Mouse (Mus musculus): ENCODE results near the gene F7.
"Not testable (repeated sequence)": the region's sequence is repeated elsewhere in the genome, so short reads cannot be mapped to it uniquely, and the experiment has no call there.

Gene F7

DNA sequence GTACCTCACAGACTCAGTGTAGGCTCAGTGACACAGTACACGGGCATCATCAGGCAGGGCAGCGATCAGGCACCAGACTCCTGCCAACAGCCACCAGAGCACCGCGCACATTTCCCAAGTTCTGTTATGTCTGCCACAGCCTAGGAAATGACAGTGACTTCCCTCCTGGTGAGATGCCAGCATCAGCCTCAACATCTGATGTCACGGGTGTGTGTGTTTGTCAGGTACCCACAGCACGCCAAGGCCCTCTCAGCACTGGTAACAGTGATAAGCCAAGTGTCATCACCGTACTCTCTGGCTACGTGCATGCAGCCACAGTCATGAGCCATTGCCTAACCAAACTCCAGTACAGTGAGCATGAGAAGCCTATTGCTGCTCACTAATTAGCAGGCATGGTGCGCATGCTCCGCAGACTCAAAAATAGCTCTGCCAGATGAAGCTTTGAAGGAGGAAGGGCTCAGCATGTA lies 10.5 kb downstream of the F7 start:
- no peak for DNase-seq

DNA sequence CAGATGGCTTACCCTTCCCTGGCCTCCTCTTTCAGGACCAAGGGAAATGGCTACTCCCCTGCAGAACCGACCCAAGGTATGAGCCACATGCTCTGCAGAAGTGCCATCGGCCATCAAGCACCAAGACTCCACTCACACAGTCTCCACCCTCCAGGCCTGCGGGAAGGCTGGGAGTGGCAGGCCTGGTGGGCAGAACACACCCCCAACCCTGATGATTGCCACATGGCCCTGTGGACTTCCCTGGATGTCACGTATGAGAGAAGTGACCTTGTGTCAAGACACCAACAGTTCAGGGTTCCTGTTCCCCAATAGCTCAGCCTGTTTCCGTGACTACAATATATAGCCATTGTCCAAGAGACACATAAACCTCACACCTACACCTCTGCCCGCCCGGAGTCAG lies 11.2 kb downstream of the F7 start, which contains the start of gene F10:
TSS of gene F10 (plus strand) at position 294 of the 400 bp plus-strand sequence.
- DNase-seq, result no peak

DNA sequence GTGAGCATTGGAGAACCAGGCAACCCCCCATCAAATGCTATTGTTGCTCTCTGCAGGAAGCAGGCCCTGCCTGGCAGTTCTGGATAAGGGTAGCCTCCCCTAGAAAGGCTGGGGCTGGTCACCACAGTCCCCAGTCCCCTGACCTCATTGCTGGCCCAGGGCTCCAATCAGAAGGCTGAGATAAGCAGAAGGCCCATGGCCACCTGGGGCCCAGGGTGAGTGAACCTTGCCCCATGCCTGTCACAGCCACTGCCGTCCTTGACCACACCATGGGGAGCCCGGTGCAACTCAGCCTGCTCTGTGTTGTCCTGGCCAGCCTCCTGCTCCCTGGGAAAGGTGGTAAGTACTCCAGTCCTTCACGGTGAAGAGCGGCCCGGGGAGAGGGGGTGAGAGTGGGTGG lies 11.7 kb downstream of the F7 start:
- no peak for DNase-seq

DNA sequence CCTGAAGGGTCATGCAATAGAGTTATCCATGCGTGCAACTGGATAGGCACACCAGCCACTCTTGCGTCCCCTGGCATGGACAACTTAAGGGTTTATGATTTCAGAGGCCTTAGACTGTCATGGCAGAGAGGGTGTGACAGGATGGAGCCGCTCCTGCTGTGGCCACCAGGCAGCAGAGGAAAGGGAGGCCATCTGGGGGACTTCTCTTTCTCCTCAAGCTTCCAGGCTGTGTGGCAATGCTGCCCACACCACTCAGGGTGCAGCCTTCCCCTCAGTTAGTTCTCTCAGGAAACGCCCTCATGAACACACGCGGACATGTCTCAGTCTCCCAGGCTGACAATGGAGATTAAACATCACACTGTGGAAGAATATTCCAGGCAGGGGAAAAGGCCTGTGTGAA lies 13.2 kb downstream of the F7 start:
- DNase-seq, result no peak

DNA sequence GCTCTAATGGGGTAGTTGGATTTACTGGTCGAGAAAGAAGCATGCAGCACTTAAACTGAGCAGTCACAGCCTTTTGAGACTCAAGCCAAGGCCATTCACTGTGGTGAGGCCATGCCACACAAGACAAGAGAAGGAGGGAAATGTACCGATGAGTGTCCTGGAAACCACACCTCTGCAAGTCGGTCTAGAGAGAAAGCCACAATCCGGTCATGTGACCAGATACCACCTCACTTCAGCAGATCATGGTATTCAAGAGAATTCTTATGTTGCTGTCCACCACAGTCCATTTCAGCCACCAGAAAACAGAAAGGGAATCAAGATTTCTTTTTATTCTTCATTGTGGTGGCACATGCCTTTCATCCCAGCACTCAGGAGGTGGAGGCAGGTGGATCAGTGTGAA lies 15.6 kb downstream of the F7 start:
- DNase-seq, result no peak

DNA sequence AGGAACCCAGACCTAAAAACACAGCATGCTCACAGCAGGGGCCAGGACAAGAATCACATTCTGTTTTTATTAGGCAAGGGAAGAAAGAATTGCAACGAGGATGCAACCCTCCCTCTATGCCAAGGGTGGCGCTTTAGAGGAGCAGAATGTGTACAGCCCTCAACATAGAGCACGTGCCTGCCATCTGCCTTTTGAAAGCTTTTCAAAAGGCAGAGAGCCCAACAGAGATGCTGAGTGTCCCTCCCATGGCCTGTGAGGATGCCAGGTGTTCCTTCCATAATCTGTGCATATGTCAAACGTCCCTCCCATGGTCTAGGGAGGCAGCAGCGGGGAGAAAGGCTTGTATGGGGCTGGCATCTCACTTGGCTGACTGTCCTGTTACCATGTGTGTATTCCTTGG lies 21.8 kb downstream of the F7 start:
- DNase-seq, result no peak

DNA sequence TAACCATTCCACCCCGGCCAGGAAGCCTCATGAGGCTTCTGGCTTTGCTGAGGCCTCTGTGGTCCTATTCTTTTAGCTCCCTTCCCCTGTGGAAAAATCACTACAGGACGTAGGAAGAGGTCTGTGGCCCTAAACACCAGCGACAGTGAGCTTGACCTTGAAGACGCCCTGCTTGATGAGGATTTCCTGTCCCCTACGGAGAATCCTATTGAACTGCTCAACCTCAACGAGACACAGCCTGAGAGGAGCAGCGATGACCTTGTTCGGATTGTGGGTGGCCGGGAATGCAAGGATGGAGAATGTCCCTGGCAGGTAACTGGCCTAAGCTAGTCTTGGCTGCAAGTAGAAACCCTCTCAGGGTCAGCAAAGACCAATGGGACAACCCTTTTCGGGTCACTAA lies 24.7 kb downstream of the F7 start:
- no peak for DNase-seq

DNA sequence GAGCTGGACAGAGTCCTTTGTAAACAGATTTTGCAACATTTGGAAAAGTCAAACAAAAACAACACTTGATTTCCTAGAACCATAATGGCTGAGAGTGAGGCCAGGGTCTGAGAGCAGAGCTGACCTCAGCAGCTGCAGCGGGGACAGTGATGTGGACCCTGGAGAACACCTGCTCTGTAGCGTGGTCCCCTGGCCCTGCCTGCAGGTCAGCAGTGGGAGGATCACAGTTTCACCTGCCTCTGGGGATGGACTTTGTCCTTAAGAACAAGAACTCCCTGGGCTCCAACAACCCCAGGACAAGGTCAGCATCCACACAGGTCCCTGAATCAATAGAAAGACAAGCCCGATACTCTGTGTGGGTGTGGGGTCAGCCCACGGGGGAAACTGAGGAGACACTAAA lies 31.5 kb downstream of the F7 start:
- no peak for DNase-seq

DNA sequence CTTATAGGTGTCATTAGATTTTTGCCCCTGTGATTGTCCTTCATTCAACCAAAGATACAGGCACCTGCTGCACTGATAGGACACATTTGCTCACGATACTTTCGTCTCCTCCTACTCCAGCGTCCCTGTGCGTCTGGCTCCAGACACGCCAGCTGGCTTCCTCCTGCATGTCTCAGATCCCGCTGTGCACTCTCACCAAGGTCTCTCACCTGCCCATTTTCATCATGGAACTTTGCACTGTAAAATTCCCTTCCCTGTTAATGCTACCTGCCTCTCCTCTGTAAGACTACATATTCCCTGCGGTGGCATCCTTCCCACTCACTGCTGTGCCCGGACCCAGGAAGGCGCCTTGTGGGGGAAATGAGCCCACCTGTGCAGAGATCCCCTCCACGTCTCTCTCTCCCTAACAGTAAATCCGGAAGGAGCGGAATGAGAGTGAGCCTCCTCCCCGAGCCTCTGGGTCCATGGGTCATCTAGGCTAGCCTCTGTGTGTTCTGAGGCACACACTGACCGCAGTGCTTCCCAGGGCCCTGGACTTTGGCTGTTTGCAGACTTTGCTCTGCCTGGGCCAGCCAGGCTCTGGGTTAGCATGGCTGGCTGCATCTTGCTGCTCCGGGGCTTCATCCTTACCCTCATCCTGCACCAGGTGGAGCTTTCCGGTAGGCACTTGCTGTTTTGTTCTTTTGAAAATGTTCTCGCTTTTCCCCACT lies 34.8 kb downstream of the F7 start, which contains the start of gene Proz:
TSS of gene Proz (plus strand) at position 474 of the 710 bp plus-strand sequence.
- no peak for DNase-seq

DNA sequence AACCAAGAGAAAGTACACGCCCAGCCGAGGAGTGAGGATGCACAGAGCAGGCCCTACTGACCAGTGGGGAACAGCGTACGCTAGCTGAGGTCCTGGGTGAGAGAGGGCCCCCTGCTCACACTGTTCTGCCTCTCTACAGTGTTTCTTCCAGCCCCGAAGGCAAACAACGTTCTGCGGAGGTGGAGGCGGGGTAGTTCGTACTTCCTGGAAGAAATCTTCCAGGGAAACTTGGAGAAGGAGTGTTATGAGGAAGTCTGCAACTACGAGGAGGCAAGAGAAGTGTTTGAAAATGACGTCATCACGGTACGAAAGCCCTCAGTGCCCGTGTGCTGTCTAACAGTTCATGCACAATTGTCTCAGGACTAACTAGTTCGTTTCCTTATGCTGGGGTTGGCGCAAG lies 37.3 kb downstream of the F7 start:
- no peak for DNase-seq

DNA sequence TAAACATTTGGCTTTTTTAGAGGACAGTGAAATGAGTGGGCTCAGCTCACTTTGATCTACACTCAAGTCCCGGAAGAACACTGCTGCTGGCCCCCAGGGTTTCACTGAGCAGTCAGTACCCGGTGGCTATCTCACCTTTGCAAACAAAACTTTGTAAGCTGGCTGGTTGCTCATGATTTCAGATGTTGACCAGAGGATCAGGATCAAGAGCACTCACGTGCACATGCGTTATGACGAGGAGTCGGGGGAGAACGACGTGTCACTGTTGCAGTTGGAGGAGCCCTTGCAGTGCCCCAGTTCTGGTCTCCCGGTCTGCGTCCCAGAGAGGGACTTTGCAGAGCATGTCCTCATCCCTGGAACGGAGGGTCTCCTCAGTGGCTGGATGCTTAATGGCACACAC lies 47.4 kb downstream of the F7 start:
- no peak for DNase-seq

DNA sequence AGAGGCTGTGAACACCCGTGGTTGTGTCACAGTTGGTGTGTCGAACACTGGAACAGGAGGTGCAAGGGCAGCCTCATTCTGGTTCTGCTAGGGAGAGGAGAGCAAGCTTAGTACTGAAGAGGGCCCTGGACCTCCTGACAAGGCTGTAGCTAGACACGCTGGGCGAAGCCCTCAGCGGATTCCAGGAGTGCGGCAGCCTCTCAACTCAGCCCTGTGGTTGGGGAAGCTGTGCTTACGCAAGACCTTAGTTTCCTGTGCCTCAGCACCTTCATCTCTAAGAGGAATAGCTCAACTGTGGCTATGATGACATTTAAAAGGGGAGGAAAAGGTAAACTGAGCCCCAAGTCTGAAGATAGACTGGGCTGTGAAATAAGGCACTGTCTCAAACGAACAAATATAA lies 49.2 kb downstream of the F7 start:
- no peak for DNase-seq

DNA sequence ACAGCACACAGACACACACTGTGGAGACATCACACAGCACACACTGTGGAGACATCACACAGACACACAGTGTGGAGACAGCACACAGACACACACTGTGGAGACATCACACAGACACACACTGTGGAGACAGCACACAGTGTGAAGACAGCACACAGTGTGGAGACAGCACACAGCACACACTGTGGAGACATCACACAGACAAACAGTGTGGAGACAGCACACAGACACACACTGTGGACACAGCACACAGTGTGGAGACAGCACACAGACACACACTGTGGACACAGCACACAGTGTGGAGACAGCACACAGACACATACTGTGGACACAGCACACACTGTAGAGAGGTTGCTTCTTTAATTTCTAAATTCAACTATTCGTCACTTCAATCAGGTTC lies 49.7 kb downstream of the F7 start:
- not testable (repeated sequence) for DNase-seq

DNA sequence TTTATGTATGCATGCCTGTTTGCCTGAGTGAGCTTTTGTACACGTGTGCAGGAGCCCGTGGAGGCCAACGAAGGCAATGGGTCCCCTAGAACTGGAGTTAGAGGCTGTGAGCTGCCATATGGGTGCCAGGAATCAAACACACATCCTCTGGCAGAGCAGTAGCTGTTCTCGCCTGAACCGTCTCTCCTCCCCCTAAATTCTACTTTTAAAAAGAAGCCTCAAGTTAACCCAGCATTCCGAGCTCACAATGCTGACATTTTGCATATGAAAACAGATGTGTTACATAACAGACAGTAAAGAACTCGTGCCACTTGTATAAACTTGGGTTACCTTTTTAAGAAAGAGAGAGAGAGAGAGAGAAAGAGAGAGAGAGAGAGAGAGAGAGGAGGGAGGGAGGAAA lies 51.7 kb downstream of the F7 start:
- no peak for DNase-seq

All from cerebellum, adult 9-10 months (tissue).